Mouse (Mus musculus) testis, postnatal 14 days (tissue): ENCODE results near the gene Alpl.
A peak's percentile ranks its signal among the peaks of the same experiment; 100 is the strongest.

Experiments used
- DNase-seq: peaks from one replicate; pipeline ENCODE4 v3.0.0; 2021; ENCODE audit warnings: low spot score

Alpl gene

DNA sequence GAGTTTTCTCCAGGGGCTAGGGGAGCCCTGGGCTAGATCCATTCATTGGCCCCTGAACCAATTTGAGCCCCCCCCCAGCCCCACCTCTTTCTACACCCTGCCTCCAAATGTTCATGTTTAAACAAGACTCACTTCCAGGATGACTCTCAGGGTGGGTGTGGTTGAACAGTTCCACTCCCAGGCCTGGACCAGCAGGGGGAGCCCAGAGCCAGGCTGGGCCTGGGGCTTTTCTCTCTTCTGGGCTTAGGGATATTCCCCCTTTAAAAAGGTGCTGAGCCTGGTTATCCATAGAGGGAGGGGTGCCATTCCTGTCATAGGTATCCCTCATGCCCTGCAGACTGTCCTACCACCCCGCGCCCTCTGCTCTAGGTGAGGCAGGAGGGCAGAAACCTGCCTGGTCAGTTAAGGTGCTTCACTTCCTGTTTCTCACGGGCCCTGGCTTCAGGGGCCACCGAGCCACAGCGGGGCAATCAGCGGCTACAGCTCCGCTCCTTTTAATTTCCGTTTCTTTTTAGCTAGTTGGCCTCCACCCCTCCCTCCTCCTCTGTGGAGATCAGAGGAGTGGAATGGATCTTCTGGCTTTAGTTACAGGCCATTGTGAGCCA lies 82.1 kb downstream of the Alpl start:
- no peak for DNase-seq

DNA sequence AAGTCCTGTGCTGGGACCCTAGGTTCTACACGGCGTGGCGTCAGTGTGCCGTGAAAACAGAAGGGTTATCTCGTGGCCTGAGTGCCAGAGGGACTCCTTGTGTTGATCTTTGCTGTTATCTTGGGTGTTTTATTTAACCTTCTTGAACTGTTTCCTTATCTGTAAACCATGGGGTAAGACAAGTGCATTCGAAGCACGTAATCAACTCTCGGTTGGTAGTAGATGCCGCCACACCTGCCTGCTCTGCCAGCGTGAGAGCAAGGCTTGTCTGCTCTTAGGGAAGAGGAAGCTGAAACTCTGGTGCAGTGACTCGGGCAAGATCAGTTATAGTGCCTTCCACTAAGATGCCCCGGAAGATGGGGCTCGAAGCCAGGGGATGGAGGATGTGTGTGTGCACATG lies 83.2 kb downstream of the Alpl start:
- no peak for DNase-seq

DNA sequence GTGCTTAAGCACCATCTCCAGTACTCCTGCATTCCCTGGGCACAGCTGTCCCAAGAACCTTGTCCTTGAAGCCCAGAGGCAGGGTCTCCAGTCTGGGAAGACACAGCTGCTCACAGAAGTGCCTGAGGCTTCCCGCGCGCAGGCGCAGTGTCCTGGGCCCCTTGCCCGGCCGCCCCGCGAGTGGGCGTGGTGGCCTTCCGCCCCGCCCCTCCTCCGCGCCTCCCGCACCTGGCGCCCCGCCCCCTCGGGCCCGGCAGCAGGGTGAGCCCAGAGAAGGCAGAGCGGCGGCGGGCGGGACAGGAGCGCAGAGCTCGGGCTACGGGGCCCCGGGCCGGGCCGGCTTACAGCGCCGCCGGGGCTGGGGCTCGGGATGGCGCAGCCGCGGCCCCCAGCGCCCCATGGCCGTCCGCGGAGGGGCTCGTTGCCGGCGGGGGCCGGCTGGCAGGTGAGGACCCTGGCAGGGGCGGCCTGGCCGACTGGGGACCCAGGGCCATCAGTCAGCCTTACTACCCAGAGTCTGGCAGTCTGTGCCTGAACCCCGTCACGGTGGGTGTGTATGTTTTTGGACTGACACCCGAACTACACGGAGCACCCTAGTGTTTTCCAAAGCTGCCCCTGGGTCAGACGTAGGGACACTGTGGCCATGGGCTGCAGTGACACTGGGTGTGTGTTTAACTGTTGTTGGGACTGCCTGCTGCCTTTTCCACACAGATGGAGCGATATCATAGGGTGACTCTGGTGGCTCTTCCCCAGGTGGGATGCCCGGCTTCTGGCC lies 88.8 kb downstream of the Alpl start:
- peak; percentile 89 for DNase-seq

DNA sequence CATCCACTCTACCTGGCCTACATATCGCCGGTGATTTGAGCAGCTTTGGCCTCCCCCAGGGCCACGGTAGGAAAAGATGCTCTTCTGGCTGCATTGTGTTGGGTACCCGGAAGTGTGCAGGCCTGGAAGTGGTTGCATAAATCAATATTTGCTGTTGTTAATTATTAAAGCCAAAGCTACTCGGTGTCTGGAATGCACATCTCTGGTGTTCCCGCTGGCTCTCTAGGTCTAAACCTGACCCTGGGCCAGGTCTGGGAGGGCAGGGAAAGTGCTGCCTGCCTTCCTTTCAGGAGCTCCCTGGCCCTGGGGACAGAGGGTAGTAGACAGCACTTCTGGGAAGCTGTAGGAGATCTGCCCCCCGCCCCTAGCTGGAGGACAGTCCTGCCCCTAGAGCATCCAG lies 89.7 kb downstream of the Alpl start:
- no peak for DNase-seq

DNA sequence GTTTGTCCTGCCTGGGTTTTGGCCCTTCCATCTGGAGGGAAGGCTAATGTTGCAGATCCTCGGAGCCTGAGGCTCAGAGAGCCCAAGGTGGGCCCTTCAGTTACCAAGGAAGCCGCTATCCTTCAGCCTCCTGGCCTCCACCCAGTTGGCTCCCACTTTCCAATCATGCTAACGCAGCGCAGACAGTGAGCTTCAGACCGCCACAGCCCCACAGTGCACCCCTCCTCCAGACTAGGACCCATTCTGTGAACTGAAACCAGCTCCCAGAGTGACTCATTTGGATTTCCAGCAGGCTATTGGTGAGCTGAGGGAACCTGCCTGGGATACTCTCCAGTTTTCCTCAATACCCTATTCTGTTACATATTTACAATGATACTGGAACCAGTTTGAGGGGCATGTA lies 90.8 kb downstream of the Alpl start:
- no peak for DNase-seq

DNA sequence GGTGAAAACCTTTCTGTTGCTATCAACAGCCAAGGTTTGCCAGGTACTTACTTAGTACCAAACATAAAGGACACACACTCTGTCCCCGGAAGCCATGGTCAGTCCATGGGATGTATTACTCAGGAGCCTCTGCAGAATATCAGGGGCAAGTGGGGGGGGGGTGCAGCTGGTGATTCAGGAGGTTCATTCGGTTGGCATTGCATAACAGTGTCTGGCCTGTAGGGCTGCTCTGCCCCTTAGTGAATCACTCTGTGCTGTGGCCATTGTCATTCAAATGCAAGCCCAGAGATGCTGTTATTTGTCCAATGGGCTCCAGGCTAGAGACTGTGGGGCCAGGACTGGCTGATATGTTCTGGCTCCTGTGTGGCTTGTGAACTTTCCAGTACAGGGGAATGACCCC lies 91.6 kb downstream of the Alpl start:
- DNase-seq, result no peak

DNA sequence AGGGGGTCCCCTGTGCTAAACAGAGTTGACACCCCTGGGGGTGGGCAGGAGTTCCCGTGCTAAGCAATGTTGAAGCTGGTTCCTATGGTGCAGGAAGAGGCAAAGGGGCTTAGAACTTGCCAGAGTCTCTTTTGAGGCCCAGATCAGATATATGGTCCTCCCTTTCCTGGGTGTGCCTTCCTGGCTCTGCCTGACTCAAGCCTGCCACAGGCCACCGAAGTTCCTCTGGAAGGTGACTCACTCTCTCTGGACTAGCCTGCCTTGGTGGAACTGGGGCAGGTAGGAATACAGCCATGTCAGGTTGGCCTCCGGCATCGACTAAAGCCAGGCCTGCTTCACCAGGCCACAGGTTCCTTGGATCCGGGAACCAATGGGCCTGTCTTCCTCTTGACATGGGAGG lies 93.1 kb downstream of the Alpl start:
- DNase-seq, result no peak

DNA sequence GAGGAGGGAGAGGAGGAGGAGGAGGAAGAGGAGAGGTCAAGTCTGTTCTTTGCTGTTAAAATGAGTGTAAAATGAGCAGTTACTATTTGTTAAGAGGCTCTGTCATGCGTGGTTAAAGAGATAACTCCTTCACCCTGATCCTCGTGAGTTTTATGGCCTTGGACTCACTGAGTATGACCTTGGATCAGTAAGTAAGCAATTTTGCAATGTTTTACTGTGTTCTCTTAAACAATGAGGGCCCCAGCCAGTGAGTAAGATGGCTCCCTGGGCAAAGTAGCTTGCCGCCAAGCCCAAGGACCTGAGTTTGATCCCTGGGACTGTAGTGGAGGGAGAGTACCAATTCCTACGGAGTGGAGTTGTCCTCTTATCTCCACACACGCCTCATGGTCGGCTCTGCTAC lies 95.2 kb downstream of the Alpl start:
- DNase-seq, result no peak

DNA sequence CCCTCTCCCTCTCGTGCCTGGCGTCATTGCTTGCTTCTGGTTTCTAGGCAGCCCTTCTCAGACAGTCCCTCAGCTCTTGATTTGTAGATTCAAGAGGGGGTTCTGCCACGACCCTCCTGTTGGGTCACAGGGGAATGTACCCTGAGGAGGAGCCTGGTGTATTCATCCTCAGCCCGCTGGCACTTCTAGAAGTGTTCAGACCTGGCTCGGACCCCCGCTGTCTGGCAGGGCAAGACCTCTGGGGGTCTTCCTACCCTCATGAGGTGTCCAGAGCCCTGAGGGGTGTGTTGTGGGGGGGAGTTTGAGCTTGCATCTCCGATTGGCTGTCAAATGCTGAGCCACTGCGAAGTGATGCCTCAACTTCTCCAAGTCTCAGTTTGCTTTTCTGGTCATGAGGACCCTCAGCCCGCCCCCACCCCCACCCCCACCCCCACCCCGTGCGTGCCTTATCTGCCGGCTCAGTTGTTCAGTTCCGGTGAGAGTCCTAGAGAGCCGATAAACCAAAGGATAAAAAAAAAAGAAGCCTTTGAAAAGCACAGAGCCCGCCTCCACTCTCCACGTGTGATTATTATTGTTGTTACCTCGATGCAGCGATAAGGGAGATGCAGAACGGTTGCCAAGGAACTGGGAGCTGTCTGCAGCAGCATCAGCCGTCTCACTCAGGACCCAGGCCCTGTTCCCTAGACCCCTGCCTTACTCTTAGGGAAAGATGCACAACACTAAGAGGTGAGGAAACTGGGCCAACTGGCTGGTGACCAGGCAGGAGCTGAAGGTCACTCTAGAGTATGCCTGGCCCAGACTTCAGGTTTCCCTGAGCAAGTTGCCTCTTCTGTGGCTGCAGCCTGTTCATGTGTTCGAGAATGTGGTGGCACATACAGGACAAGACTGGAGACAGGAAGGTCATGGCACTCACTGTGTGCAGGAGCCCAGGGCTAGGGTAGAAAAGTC lies 96.6 kb downstream of the Alpl start:
- DNase-seq, result no peak

DNA sequence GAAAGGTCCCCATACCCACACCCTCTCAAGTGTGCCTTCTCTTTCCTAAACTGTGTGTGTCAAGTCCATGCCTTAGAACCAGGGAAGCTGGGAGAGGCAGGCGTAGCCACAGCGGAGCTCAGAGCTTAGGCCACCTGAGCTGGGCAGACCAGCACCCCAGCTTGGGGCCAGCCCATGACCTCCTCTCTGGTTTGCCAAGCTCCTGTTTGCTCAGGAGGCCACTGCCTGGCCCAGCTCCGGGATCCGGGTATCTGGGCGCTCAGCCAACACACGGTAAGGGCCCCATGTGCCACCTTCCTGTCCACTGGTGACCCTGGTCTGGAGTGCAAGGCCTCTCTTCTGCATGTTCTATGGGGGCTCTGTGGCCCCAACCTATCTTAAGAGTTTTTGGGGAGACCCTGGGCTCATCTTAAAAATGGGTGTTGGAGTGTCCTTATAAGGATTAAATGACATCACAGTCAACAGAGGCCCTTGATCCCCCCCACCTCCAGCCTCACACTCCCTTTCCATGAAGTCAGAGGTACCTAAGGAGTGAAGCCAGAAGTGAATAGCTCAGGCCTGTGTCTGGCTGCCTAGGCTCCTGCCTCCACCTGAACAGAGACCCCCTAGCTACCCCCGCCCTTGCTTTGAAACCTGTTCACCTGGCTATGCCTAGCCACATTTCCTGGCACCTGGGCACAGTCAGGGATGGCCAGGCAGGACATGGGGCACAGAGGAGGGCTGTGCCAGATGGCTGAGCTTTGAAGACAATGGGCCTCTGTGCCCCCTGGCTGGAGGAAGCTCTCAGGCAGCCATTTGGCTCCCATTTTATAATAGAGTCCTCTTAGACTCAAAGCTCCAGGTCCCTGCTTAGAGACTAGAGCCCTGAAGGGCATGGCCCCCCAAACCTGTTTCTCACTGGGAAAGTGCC lies 97.9 kb downstream of the Alpl start:
- DNase-seq, result no peak

DNA sequence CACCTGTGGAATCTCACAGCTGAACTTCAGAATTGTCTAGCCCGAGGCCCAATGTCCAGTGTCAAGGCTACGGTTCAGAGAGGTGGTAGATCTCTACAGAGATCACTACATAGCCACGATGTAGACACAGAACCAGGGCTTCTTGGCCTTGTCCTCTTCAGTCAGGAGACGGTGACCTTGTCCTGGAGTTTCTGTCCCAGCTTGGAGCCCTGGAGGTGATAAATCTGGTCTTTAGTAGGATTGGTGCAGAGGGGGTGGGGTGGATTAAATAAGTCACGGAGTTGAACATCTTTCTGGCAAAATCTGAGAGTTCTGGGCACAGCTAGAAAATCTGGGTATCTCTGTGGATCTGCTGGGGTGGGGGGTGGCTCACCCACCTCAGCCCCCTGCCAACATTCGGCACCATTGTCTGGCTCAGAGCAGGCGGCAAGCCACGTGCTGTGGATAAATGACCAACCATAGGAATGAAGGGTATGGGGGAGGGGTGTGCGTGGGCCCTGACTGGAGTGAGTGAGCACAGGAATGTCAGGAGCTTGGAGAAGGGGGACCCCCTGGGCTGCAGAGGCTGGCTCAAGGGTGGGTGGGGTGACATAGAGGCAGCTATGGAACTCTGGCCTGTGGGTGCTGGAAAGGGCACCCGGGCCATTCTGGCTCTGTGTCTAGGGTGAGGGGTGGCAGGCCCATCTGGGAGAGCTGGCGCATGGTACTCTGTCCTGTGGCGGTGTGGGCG lies 98.9 kb downstream of the Alpl start:
- no peak for DNase-seq

DNA sequence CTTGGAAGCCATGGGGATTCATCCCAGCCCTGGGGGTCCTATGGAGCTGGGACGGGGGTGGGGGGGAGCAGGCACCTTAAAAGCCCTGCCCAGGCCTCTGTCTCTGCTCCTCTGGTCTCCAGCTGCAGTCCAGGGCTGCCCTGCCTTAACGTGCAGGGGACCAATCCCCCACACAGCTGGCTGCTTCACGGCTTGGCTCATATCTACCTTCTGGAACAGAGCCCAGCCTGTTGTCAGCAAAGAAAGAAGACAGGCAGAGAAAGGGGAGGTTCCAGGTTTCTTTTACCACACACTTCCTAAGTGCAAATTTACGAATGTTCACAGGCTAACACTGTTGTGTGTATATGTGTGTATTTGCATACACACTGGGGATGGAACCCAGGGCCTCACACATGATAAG lies 100.3 kb downstream of the Alpl start:
- DNase-seq, result no peak

DNA sequence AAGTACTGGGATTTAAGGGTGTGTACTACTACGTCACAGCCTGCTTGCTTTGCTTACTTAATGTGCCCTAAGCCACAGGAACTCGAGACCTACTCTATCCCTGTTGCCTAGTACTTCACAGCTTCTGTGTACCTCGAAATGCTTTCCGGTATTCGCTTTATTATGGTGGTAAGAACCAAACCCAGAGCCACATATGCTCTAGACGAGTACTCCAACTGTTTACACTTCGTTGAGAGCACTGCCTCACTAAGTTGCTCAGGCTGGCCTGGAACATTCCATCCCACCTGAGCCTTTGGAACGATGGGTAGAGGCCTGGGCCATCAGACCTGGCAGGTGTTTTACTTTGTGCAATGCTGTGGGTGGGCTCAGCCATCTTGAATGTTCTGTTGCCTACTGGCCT lies 100.9 kb downstream of the Alpl start:
- no peak for DNase-seq

DNA sequence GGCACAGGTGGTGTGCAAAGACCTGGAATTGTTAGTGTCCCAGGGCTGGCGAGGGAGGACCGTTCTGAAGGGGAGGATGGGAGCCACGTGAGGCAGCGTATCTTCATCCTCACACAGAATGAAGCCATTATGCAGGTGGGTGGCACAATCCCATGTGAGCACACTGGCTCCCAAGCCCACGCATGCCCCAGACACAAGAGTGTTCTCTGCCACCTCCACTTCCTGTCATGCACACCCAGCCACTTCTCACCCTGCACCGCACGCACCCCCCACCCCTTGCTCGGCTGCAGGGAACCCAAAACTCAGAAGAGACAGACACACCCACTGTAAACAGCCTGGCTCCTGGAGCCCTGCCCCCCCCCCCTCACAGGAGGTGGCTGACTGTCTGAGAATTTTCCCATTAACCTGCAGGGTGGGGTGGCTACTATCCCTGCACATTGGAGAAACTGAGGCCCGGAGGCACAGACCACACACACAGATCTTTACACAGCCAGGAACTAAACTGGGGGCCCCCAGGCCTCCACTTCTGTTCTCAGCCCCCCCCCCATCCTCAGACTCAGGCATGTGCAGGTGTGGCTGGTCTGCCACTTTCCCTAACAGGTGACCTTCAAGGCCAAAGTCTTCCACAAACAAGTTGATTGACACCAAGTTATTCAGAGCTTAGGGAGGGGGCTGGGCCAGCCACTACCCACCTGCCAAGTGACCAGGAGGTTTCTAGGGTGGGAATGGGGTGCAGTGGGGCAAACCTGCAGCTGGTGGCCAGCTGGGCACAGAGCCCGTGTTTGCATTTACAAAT lies 103.9 kb downstream of the Alpl start:
- DNase-seq, result no peak
